In genomic region chr9:78587218-78587883, GRCm38 (mm10) we compare ENCODE assay signal across 8 mouse cellular contexts. TPM values are rescaled to one million over a fixed set of nuclear protein-coding genes. Genes with fewer than 3 reads are reported as not detected.
DNase-seq lines count a peak whose midpoint lies in the region; ATAC-seq and TF ChIP-seq lines count a peak whose summit lies in the region.

No protein-coding gene starts in this region.

- TF ChIP-seq CTCF in ES-Bruce4 (IDR thresholded peaks at IDR 0.05; ENCODE audit: low read depth, low read length): no peak
- TF ChIP-seq CTCF in hindbrain, postnatal 0 days (IDR thresholded peaks at IDR 0.05; ENCODE audit: low read depth): no peak

- peak overlapping the region; percentile 77 for H3K9ac ChIP-seq in ES-Bruce4 (ENCODE audit: low read depth, poor library complexity, severe bottlenecking)
- peak overlapping the region; percentile 73 for H3K9ac ChIP-seq in embryonic facial prominence, embryonic 12.5 days
- H3K9ac ChIP-seq in hindbrain, postnatal 0 days (replicated peaks; ENCODE audit: low read length): peak overlapping the region; percentile 71
- H3K9ac ChIP-seq in lung, embryonic 15.5 days: peak overlapping the region; percentile 59
- peak overlapping the region; percentile 71 for H3K9ac ChIP-seq in neural tube, embryonic 15.5 days (replicated peaks)

- no peak; the same call in 1 of the 2 replicates for ATAC-seq in embryonic facial prominence, embryonic 12.5 days (ENCODE audit: insufficient number of reproducible peaks, insufficient read depth, low FRiP score, low TSS enrichment)
- peak; percentile 72; the same call in 1 of the 2 replicates for ATAC-seq in hindbrain, postnatal 0 days
- 0 out of 2 replicates have a peak, but pooled peaks have one; percentile 28 for ATAC-seq in lung, embryonic 15.5 days (ENCODE audit: borderline replicate concordance, extremely low read depth, low FRiP score, low TSS enrichment)
- ATAC-seq in neural tube, embryonic 15.5 days (ENCODE audit: low FRiP score): peak; percentile 77

- peak; percentile 35 to 43 for DNase-seq in gastrocnemius, postnatal 4 days (ENCODE audit: low spot score in 2 of 2)
- DNase-seq in gastrocnemius, postnatal 14 days: no peak
- DNase-seq in hindbrain, postnatal 0 days (ENCODE audit: low spot score): peak; percentile 55
- no peak for DNase-seq in urinary bladder, postnatal 10 days (ENCODE audit: low spot score)

- H3K27ac ChIP-seq in ES-Bruce4 (ENCODE audit: insufficient read depth, low read length): no peak overlapping the region
- peak overlapping the region; percentile 77 for H3K27ac ChIP-seq in embryonic facial prominence, embryonic 12.5 days
- H3K27ac ChIP-seq in hindbrain, postnatal 0 days: peak overlapping the region; percentile 78; the same call in 1 of the 2 replicates
- H3K27ac ChIP-seq in lung, embryonic 15.5 days: peak overlapping the region; percentile 12; the same call in 1 of the 2 replicates
- peak overlapping the region; percentile 83 for H3K27ac ChIP-seq in neural tube, embryonic 15.5 days (replicated peaks)

- H3K27me3 ChIP-seq in ES-Bruce4 (ENCODE audit: control insufficient read depth, insufficient read depth, low read length, poor library complexity, severe bottlenecking): no peaks in the 10 kb centered on the region
- no peaks in the 10 kb centered on the region for H3K27me3 ChIP-seq in embryonic facial prominence, embryonic 12.5 days
- H3K27me3 ChIP-seq in hindbrain, postnatal 0 days (ENCODE audit: insufficient read depth, low read length): no peaks in the 10 kb centered on the region
- no peaks in the 10 kb centered on the region for H3K27me3 ChIP-seq in lung, embryonic 15.5 days
- H3K27me3 ChIP-seq in neural tube, embryonic 15.5 days (replicated peaks): no peaks in the 10 kb centered on the region

- no peak for TF ChIP-seq EP300 in ES-Bruce4 (IDR thresholded peaks at IDR 0.05; ENCODE audit: insufficient read depth, low read depth, low read length)

- no peak for TF ChIP-seq POLR2A in ES-Bruce4 (IDR thresholded peaks at IDR 0.05; ENCODE audit: insufficient read depth, low read length)

- H3K4me2 ChIP-seq in embryonic facial prominence, embryonic 12.5 days (replicated peaks): peak overlapping the region; percentile 58
- peak overlapping the region; percentile 66 for H3K4me2 ChIP-seq in hindbrain, postnatal 0 days (ENCODE audit: low read depth, low read length)
- peak overlapping the region; percentile 58 for H3K4me2 ChIP-seq in lung, embryonic 15.5 days
- H3K4me2 ChIP-seq in neural tube, embryonic 15.5 days: peak overlapping the region; percentile 64

- no peaks in the 10 kb centered on the region for H3K9me3 ChIP-seq in ES-Bruce4 (replicated peaks; ENCODE audit: control insufficient read depth, insufficient read depth, low read length, poor library complexity, severe bottlenecking)
- H3K9me3 ChIP-seq in embryonic facial prominence, embryonic 12.5 days: no peaks in the 10 kb centered on the region
- H3K9me3 ChIP-seq in hindbrain, postnatal 0 days (ENCODE audit: low read length): no peaks in the 10 kb centered on the region
- H3K9me3 ChIP-seq in lung, embryonic 15.5 days: no peaks in the 10 kb centered on the region
- no peaks in the 10 kb centered on the region for H3K9me3 ChIP-seq in neural tube, embryonic 15.5 days (replicated peaks)

- H3K36me3 ChIP-seq in ES-Bruce4 (ENCODE audit: control insufficient read depth, insufficient read depth, low read length, poor library complexity, severe bottlenecking): no peaks in the 10 kb centered on the region
- 0 out of 2 replicates have a peak, but pooled peaks cover 6% of the 10 kb centered on the region for H3K36me3 ChIP-seq in embryonic facial prominence, embryonic 12.5 days
- H3K36me3 ChIP-seq in hindbrain, postnatal 0 days (ENCODE audit: insufficient read depth, low read length): no peaks in the 10 kb centered on the region
- H3K36me3 ChIP-seq in lung, embryonic 15.5 days: no peaks in the 10 kb centered on the region
- 0 out of 2 replicates have a peak, but pooled peaks cover 7% of the 10 kb centered on the region for H3K36me3 ChIP-seq in neural tube, embryonic 15.5 days

- H3K4me1 ChIP-seq in ES-Bruce4 (ENCODE audit: control insufficient read depth, insufficient read depth, low read length): peaks cover 2% of the 10 kb centered on the region
- no peaks in the 10 kb centered on the region for H3K4me1 ChIP-seq in embryonic facial prominence, embryonic 12.5 days
- H3K4me1 ChIP-seq in hindbrain, postnatal 0 days (ENCODE audit: insufficient read depth, low read length): no peaks in the 10 kb centered on the region
- H3K4me1 ChIP-seq in lung, embryonic 15.5 days: peaks cover 11% of the 10 kb centered on the region; the same call in 1 of the 2 replicates
- H3K4me1 ChIP-seq in neural tube, embryonic 15.5 days: peaks cover 13% of the 10 kb centered on the region

- 3% methylated on average over 31 of the region's 31 CpGs for WGBS in embryonic facial prominence, embryonic 12.5 days
- 1% methylated on average over 30 of the region's 31 CpGs for WGBS in hindbrain, postnatal 0 days
- WGBS in lung, embryonic 15.5 days: 1% methylated on average over 31 of the region's 31 CpGs
- 2% methylated on average over 31 of the region's 31 CpGs for WGBS in neural tube, embryonic 15.5 days

- intact Hi-C loops in gastrocnemius, postnatal 14 days (cut with DNase I; ENCODE audit: low total_unique reads): no loop called here

- H3K4me3 ChIP-seq in ES-Bruce4 (ENCODE audit: low read depth, low read length): peak overlapping the region; percentile 82
- H3K4me3 ChIP-seq in embryonic facial prominence, embryonic 12.5 days: peak overlapping the region; percentile 70
- peak overlapping the region; percentile 71 for H3K4me3 ChIP-seq in hindbrain, postnatal 0 days (ENCODE audit: low read length)
- peak overlapping the region; percentile 63 for H3K4me3 ChIP-seq in lung, embryonic 15.5 days
- H3K4me3 ChIP-seq in neural tube, embryonic 15.5 days (replicated peaks): peak overlapping the region; percentile 70

RNA-seq across cellular contexts. Expression of gene Slc17a5, which starts 0.5 kb away (rescaled TPM):
- total RNA-seq in gastrocnemius, postnatal 4 days (2021): 1 to 10 TPM; 7.6 to 7.9 TPM
- 1 to 10 TPM; 3.9 to 4.6 TPM for total RNA-seq in gastrocnemius, postnatal 14 days (2021)
- 12.7 and 14.9 TPM in 2 replicates for polyA plus RNA-seq in ES-Bruce4 (2011; ENCODE audit: insufficient read depth, insufficient read length, low read depth, missing spikeins)
- polyA plus RNA-seq in embryonic facial prominence, embryonic 12.5 days (2016; fragmentation: Nextera tagmentation; extraction: Ambion mirVana): 14.4 and 17.4 TPM in 2 replicates
- 9.9 and 10.2 TPM in 2 replicates for total RNA-seq in hindbrain, postnatal 0 days (2014; rRNA removed)
- polyA plus RNA-seq in hindbrain, postnatal 0 days (2015; fragmentation: Nextera tagmentation; extraction: Ambion mirVana): 15.5 and 16.6 TPM in 2 replicates
- polyA plus RNA-seq in lung, embryonic 15.5 days (2015; fragmentation: Nextera tagmentation; extraction: Ambion mirVana): 13.3 and 13.7 TPM in 2 replicates
- polyA plus RNA-seq in neural tube, embryonic 15.5 days (2015; fragmentation: Nextera tagmentation; extraction: Ambion mirVana): 15.2 and 17.0 TPM in 2 replicates

RNA-seq across cellular contexts. Expression of gene Cd109, which starts 28.0 kb away (rescaled TPM):
- total RNA-seq in gastrocnemius, postnatal 4 days (2021): 10 to 100 TPM; 11.9 to 13.0 TPM
- total RNA-seq in gastrocnemius, postnatal 14 days (2021): 1 to 10 TPM; 5.7 to 6.1 TPM
- 5.7 and 5.8 TPM in 2 replicates for polyA plus RNA-seq in ES-Bruce4 (2011; ENCODE audit: insufficient read depth, insufficient read length, low read depth, missing spikeins)
- 6.4 and 7.1 TPM in 2 replicates for polyA plus RNA-seq in embryonic facial prominence, embryonic 12.5 days (2016; fragmentation: Nextera tagmentation; extraction: Ambion mirVana)
- total RNA-seq in hindbrain, postnatal 0 days (2014; rRNA removed): 2.1 and 3.2 TPM in 2 replicates
- 1.3 and 1.7 TPM in 2 replicates for polyA plus RNA-seq in hindbrain, postnatal 0 days (2015; fragmentation: Nextera tagmentation; extraction: Ambion mirVana)
- 9.8 and 10.8 TPM in 2 replicates for polyA plus RNA-seq in lung, embryonic 15.5 days (2015; fragmentation: Nextera tagmentation; extraction: Ambion mirVana)
- polyA plus RNA-seq in neural tube, embryonic 15.5 days (2015; fragmentation: Nextera tagmentation; extraction: Ambion mirVana): 1.2 and 3.0 TPM in 2 replicates

Comparison
In these comparisons a context has a peak if more than half of its experiments do, and no peak if none do; other contexts are left out.
1. DNase-seq: peak in gastrocnemius, postnatal 4 days (2 of 2) and hindbrain, postnatal 0 days (single experiment); none in gastrocnemius, postnatal 14 days (single experiment) and urinary bladder, postnatal 10 days (single experiment).
2. Peak in every context shown above with its lines, with median percentiles within 50 percentile points of each other: H3K4me3 ChIP-seq, H3K9ac ChIP-seq and H3K4me2 ChIP-seq.